Mouse (Mus musculus) ES-CJ7 (cell line): ENCODE measurements around the gene Brdt.
A peak's percentile ranks its signal among the peaks of the same experiment; 100 is the strongest.
"Not testable (repeated sequence)": the region's sequence is repeated elsewhere in the genome, so short reads cannot be mapped to it uniquely, and the experiment has no call there.

Experiments used
- DNase-seq: peaks from one replicate; pipeline ENCODE4 v3.0.0; 2011; ENCODE audit warnings: low read depth, low spot score

Gene Brdt

DNA sequence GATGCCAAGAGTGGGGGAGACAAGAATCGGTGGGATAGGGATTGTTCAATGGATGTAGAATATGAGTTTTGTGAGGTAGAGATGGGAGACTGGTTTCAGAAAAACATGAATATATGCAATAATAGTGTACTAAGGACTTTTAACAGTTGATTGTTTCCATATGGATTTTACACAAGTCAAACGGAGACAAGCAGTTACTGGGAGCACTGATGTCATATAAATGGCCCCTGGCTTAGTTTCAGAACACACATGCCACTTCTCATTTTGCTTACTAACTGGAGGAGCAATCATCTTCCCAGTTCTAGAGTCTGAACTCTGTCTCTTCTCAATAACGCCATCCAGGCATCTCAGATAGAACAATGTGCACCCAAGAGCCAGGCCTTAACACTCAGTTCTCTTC, 9.4 kb downstream of the Brdt start:
- DNase-seq, result no peak

DNA sequence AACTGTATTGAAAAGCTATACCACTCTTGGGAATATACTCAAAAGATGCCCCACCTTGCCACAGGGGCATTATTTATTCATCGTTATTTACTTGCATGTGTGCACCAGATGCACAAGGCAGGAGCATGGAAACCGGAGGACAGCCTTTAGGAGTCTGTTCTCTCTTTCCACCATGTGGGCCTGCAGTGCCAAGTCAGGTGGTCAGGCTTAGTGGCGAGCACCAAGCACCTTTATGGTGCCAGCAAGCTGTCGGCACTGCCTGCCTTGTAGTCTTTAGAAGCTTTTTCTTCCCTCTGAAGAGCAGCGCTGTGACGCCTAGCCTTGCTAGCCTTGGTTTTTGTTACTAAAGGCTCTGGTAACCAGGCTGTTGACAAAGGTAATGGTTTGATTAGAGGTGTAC, 11.9 kb downstream of the Brdt start:
- no peak for DNase-seq

DNA sequence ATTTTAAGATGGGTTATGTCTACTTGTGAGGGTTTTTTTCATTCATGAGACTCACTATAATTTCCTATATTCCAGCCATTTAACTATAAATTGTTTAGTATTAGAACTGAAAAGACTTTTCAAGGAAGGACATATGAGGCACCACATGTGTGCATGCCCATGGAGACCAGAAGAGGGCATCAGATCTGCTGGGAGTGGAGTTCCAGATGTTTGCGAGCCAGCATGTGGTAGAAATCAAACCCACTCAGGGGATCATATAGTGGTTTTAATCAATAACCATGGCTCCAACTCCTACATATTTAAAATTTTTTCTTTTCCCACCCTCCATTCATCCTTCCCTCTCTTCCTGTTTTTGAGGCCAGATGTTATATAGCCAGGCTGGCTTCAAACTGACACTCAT, 15.3 kb downstream of the Brdt start:
- DNase-seq, result no peak

DNA sequence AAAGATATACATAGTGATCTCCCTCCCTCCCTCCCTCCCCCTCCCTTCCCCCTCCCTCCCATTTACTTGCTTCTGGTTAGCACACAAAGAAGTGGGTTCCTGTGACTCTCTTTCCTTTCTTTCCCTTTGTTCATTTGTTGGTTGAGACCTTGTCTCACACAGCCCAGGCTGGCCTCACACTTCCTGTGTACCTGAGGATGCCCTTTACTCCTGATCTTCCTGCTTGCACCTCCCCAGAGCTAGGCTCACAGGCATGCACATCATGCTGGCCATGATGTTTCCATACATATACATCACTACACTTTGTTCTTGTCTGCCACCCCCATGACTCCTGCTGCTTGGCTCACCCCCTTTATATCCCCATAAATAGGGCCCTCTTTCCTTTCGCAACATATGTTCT, 21.6 kb downstream of the Brdt start:
- no peak for DNase-seq

DNA sequence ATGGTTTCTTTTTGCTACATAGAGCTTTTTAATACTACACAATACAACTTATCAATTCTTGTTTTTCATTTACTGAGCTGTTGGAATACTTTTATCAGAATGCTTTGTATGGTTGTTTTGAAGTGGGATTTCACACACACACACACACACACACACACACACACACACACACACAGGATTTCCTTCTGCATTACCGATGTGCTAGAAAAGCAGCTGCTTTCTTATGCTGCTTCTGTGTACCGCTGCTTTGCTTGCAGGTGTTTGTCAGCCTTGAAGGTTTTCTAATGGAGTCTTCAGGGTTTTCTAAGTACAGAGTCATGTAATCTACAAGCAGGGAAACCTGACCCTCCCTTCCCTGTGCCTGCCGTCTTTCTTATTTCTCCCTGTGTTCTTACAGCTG, 23.0 kb downstream of the Brdt start:
- no peak for DNase-seq

DNA sequence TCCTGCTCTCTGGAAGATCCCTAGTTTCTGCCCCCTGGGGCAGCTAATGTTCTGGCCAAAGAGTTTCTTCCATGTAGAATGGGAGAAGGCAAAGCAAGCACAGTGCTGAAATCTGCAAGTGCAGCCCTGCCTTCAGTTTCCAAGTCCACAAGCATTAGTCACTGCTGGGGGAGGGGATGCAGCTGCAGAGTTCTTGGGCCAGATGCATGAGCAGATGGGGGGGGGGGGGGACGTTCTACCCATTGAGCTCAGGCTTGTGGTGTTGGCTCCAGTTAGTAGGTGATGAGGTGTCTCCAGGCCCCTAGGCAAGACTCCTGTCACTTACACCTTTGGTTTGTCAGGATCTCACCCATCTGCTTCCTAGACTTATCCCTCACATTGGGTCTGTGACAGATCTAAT, 24.8 kb downstream of the Brdt start:
- DNase-seq, result no peak

DNA sequence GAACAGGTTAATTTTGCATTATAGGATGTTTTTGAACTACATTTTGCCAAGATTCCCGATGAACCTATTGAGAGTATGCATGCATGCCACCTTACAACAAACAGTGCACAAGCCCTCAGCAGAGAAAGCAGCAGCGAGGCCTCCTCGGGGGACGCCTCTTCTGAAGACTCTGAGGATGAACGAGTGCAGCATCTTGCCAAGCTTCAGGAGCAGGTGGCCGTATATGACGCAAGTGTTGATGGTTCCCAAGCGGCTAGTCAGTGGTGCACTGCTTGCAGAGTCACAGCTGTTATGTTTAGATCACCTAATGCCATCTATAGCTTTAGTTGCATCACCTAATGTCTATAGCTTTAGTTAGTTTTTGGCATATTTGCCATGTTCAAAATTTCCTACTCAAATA, 26.8 kb downstream of the Brdt start:
- no peak for DNase-seq

DNA sequence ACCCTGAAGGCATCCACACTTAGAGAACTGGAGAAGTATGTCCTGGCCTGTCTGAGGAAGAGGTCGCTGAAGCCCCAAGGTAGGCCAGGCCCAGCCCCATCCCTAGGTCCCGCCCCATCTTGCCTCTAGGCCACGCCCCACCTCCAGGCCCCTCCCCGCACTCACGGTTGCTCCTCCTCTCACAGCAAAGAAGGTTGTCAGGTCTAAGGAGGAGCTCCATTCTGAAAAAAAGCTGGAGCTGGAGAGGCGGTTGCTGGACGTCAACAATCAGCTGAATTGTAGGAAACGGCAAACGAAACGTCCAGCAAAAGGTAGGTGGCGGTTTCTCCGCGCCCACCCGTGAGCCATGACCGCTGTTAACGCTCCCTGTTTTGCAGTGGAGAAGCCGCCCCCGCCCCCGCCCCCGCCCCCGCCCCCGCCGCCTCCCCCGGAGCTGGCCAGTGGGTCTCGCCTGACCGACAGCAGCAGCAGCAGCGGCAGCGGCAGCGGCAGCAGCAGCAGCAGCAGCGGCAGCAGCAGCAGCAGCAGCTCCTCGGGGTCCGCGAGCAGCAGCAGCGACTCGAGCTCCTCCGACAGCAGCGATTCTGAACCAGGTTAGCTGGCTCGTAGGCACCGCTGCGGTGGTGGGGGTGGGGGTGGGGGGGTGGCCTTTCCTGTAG, 28.6 kb downstream of the Brdt start:
- peak; percentile 90 for DNase-seq

DNA sequence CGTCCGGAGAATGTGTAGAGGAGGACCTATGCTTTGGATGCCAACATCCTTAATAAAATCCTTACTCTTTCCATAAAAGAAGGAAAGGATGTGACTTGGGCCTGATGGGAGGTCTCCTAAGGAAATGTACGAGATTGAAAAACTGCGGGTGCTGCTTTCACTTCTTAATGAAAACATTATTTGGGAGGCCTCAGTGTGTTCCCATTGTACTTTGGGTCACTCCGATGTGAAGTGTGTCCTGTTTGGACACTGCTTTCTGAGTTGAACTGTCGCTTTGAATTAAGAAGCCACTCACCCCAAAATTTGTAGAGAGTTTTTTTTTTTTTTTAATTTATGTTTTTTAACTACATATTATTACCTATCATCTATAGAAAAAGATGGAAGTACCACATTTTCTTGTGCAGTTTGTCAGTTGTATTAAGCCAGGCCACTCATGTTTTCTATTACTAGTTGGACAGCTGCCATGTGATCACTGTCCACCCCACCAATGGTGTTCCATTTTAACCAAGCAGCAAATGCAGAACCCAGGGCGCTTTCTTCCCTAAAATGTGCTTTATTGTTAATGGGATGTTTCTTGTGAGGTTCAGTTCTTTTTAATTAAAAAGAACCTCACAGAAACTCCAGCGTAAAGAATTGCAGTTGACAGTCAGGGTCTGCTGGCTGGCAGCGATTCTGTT, 29.2 kb downstream of the Brdt start:
- DNase-seq, result no peak

DNA sequence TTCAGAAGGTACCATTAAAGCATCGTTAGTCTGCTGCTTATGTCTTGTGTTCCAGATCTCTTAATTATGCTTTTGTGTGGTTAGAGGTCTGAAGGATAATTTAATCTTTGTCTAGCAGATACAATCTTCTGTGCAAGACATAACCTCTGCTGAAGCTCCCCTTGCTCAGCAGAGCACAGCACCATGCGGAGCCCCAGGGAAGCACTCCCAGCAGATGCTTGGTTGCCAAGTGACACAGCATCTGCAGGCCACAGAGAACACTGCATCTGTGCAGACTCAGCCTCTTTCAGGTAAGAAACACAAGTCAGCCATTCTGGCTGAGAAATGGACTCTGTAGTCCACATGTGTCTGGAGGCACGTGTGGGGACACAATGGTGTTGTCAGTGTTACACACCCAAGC, 39.1 kb downstream of the Brdt start:
- DNase-seq, result no peak

DNA sequence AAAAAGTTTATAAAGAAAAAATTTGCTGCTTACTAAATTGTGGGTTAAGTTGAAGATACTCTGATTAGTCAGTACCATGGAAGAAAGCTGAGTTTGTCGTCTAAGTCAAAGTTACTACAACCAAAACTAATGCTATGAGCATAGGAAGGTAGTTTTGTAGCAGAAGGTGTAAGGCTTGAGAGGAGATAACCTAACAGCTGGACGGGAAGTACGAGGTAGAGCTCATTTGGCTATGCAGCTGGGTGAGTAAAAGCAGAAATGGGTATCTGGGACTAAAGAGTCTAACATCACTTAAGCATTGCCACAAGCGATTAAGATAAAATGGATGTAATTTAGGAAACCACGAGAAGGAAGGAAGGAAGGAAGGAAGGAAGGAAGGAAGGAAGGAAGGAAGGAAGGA, 40.4 kb downstream of the Brdt start:
- DNase-seq, result no peak

DNA sequence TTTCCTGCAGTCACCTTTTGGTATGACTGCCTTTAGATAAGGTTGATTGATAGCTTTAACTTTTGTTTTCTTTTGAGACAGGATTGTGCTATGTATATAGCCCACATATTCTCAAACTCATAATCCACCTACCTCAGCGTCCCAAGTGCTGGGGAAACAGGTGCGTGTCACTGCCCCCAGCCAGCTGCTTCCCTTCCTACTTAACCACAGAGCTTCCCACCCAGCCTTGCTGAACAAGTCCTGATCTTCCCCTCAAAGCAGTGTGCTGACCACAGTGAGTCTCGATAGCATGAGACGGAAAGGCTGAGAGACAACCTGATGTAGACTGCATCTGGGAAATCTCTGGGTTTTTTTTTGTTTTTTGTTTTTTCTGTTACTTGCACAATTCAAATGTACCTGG, 42.3 kb downstream of the Brdt start:
- no peak for DNase-seq

DNA sequence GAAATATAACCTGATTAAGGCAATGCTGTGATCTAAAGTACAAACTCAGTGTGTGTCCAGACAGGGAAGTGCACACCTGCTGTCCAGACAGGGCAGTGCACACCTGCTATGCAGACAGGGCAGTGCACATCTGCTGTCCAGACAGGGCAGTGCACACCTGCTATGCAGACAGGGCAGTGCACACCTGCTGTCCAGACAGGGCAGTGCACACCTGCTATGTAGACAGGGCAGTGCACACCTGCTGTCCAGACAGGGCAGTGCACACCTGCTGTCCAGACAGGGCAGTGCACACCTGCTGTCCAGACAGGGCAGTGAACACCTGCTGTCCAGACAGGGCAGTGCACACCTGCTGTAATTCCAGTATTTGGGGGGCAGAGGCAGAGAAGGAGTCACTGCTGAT, 55.5 kb downstream of the Brdt start:
- not testable (repeated sequence) for DNase-seq

DNA sequence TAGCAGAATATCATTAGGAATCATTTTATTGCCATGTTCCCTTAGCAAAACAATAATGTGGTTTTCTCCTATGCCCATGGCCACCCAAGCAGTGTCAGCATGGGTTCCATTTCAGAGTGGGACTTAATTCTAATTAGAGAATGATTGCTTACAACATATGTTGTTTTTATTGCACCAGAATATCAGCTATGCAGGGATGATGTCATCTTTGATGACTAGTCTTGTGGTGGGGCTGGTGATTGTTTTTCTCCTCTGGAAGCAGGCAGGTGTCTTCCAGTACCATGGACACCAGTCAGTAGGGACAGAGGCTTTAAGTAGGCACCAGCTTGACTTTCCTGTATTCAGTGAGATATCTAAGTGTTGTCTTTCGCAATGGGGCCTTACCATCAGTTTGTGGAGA, 56.8 kb downstream of the Brdt start:
- no peak for DNase-seq

DNA sequence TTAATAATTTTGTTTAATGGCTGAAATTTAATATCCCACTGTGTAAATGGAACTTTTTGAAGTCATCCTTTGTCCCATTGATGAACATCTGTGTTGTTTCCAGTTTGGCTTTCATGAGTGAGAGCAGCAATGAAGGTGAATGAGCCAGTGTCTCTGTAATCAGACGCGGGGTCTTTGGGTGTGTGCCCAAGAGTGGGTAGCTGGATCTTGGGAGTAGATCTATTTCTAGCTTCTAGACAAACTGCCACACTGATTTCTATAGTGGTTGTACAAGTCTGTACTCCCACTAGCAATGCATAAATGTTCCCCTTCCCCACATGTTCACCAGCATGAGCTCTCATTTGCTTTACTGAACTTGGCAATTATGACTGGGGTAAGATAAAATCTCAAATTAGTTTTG, 58.4 kb downstream of the Brdt start:
- DNase-seq, result no peak

DNA sequence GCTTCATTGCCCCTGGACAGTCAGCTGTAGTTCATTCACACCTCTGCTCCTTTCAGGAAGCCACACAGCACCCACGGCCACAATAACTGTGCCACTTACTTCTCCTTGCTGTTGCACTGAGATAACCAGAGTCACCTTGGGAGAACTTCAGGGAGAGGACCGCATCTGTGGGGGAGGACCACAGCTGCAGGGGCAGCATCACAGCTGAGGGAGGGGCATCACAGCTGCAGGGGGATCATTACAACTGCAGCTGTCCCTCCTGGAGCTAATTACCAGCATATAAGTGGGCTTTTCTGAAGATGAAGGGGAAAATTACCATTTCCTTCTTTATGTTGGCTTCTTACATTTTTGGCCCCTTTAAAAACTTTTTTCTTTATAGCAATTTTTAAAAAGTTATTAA, 63.5 kb downstream of the Brdt start:
- DNase-seq, result no peak

DNA sequence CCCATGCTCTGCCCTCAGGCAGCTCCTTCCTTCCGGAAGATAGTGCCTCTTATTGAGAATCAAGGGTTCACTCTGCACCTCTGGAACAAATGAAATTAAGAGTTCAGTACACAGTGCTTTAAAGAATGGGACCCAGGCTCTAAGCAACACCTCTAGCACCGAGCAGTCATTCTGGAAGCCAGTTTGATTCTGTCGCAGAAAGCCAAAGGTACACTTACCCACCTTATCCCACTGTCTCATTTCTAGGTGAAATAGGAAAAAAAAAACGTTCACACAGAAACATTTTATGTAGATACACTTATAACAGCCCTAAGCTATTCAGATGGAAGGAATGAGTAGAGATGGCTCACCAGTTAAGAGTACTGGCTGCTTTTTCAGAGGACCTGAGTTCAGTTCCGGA, 71.5 kb downstream of the Brdt start, which contains the start of gene Ephx4:
TSS of gene Ephx4 (plus strand) at position 301 of the 400 bp plus-strand sequence.
- peak; percentile 6 for DNase-seq

DNA sequence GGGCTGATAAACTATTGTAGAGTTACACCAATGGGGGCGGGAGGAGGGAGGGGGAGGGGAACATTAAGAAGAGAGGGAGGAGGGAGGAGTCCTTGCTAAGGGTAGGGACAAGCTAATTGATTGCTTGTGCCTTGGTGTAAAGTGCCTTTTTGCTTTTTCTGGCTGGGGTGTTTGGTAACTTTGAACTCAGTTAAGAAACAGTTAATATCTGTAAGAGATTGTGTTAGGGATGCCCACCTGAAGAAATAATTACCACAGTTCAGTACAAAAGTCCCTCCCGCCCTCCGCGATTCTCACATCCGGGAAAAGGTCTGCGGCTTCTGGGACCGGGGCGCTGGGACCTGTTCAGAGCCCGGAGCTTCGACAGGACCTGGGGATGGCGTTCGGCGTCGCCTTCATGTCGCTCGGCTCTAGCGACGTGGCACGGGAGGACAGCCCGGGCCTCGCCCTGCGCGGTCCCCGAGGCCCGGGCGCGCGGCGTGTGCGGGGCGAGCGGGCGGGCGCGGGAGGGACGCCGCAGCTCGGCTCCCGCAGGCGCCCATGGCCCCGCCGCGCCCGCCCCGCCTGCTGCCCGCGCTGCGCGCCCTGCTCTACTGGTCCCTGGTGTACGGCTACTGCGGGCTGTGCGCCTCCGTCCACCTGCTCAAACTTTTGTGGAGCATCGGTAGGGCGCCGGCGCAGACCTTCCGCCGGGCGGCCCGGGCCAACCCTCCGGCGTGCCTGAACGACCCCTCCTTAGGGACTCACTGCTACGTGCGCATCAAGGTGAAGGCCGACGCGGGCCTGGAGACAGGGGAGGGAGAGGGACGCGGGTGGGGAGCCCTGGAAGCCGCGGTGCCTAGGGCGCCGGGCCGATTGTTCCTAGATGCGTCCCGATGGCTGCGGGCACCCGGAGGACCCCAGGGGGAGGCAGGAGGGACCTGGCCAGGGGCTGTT, 72.3 kb downstream of the Brdt start:
- DNase-seq, result peak; percentile 40

DNA sequence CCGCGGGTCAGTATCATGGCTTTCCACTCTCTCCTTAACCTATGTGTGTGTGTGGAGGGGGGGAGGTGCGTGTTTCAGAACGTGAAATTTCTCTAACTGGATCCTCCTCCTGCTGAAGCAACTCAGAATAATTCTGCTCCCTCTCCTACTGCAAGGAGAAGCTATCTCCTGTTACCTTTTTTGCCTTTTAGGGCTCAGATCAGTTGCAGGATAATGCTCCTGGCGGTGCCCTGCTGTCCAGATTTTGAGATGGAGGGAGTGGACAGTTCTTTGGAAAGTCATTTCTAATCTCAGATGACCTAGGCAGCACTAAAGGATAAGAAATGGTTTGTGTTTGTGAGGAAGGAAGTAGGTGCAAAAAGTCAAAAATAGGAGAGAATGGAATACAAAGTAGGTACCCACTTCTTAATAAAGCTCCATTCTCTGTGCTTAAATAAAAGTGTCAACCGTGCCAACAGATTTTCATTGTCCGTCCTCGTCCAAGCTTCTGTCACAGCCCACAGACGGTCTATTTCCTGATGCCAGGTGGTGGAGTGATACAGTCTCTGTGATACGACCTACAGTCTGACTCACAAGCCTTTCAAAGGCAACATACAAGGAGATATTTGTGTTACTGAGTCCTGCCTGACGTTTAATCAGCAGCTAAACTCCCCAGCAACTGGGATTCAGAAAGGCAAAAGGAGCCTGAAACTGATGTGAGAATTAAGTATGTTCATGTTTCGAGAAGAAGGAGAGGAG, 73.2 kb downstream of the Brdt start:
- no peak for DNase-seq

DNA sequence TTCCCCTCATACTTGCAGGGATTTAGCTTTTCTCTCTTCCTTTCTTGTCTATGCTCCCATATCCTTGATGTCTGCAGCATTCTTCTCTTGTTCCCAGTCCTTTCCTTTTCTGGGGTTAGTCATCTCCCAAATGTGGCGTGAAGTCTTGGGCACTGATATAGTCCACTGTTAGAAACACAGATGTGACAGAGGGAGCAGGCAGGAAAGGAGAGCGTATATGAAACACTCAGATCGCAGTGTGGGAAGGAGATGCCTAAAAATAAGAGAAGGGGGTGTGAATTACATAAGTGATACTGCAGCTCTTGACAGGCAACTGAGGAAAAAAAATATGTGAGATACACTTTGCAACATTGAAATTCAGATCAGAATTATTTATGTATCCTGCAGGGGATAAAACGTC, 74.4 kb downstream of the Brdt start:
- no peak for DNase-seq

DNA sequence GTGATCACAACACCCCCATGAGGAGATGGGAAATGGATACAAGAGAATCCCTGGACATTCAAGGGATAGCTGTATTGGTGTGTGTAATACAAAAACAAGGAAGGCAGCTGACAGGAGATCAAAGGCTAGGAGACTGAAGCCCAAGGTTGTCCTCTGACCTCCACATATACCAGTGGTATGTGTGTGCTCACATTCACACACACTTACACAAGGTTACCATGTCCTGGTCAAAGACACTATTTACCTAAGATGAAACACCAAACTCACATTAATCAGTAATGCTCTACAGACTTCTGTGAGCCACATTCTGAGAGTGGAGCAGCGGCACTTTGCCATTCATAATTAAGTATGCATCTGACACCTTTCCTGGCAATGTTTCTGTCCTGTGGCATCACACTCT, 79.3 kb downstream of the Brdt start:
- DNase-seq, result no peak

DNA sequence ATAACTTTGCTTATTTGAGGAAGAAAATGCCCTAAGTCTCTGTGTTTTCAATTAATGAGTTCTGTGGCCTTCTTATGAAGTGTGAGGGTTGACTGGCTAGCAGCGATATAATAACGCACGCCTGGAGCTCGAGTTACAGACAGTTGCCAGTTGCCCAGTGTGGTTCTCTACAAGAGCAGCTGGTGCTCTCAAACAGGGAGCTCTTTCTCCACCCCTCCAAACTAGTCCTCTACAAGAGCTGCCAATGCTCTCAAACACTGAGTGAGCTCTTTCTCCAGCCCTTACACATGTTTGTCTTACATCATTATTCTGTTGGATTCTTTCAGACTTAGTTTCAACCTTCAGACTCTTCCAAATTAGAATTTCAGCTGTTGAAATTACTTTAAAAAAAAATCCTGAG, 80.4 kb downstream of the Brdt start:
- DNase-seq, result no peak
